Mouse (Mus musculus) erythroblast, embryonic 14.5 days (primary cell): ENCODE data around the gene Tmem40.

Source experiments
- GATA1 ChIP-seq: IDR thresholded peaks from 2 replicates; pipeline ENCODE4 v1.6.1; 2012; ENCODE audit warnings: low read length, inconsistent platforms, mixed read lengths
- TAL1 ChIP-seq: IDR thresholded peaks from 3 replicates; pipeline ENCODE4 v1.6.1; 2012; ENCODE audit warnings: low read length, inconsistent platforms, mixed read lengths

DNA sequence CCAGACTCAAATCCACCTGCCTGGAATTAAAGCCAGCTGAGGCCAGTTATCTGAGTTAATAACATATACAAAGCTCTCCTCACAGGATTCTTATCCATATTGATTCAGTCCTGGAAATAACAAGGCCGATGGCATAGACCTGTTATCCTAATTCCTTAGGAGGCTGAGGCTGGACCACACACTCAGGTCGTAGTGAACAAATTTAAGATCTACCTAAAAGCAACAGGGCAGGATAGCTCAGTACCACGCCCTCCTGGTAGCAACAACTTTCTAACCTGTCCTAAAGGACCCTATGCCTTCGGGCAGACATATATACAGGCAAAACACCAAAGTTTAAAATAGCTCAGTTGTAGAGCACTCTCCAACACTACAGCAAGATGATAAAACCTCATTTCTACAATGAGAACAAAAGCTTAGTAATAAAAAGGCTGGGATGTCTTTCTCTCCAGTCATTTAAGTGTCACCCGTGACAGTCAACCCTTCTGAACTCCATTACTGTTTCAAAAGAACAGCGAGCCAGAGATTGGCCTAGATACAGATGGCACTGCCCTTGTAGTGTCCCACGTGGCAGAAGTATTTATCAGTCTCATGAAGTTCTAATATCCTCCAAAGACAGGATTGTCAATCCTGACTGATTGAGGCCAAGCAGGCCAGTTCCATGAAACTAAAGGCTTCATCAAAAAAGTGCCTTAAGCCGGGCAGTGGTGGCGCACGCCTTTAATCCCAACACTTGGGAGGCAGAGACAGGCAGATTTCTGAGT, 42.4 kb upstream of the Tmem40 start:
- TF ChIP-seq TAL1 (no peak), GATA1 (no peak)
